Mouse (Mus musculus): ENCODE measurements around the gene Nkiras2. TPM values are rescaled to one million over a fixed set of nuclear protein-coding genes. Genes with fewer than 3 reads are reported as not detected.

Gene Nkiras2
- polyA plus RNA-seq, 1 experiment from 2014 or later = 59.9 TPM

DNA sequence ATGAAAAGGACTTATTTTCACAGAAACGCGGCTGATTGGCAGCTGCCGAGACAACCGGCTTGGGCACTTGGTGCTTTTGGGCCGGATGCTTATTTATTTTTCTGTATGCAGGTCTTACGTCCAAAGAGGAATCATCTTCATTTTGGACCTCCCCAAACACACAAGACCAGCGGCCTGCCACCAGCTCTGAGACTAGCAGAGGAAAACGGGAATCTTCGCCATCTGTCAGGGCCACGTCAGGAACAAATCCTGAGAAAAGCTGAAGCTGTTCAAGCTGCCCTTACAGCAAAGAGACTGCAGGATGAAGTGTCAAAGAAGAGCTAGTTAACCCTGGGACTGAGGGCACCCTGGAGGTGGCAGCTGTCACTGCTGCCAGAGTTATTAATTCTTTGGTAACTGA, 13.6 kb upstream of the Nkiras2 start:
- DNase-seq (ENCODE audit: low spot score) = no peak
- Histone ChIP-seq H3K9ac (replicated peaks; ENCODE audit: low read depth) (no peak overlapping the region), H3K4me1 (ENCODE audit: insufficient read depth, low read depth, low read length) (peaks cover 22% of the 10 kb centered on the region), H3K4me2 (replicated peaks; ENCODE audit: low read depth, low read length) (no peak overlapping the region), H3K36me3 (ENCODE audit: insufficient read depth, low read length) (peaks cover 6% of the 10 kb centered on the region; the same call in 1 of the 2 replicates), H3K27me3 (replicated peaks; ENCODE audit: insufficient read depth, low read length) (no peaks in the 10 kb centered on the region), H3K4me3 (ENCODE audit: low read depth, low read length) (no peak overlapping the region), H3K27ac (ENCODE audit: low read length) (no peak overlapping the region), H3K9me3 (ENCODE audit: low read length) (no peaks in the 10 kb centered on the region)
- 86% methylated on average over 10 of the region's 10 CpGs for WGBS
- no peak for ATAC-seq
- TF ChIP-seq EP300 (IDR thresholded peaks at IDR 0.05) (no peak), CTCF (IDR thresholded peaks at IDR 0.05) (no peak)

DNA sequence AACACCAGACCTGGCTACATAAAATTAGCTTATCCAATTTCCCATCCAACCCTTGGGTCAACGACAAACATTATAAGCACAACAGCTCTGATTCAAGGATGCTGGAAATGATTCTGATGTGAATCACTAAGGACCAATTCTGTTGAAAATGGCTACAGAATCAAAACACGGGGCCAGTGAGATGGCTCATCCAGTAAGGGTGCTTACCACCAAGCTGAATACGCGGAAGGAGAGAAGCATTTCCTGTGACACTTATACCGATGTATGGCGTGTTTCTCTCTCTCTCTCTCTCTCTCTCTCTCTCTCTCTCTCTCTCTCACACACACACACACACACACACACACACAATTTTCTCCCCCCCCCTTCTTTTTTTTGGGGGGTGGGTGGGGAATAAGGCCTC, 11.9 kb upstream of the Nkiras2 start:
- WGBS = 83% methylated on average over 6 of the region's 6 CpGs

DNA sequence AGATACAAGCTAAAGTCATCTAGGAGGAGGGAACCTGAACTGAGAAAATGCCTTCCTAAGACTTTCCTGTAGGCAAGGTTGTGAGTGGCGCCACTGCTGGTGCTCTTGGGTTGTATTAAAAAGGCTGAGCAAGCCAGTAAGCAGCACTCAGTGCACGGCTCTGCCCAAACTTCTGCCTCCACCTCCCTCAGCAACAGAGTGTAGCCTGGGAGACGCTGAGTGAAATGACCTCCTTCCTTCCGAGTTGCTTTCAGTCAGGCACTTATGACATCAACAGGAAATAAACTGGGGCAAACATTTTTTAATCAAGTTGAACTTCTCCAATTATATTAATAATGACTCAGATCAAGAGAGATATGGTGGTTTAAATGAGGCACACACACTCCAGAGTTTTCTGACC, 10.2 kb upstream of the Nkiras2 start:
- no peak overlapping the region for H3K9ac ChIP-seq (replicated peaks; ENCODE audit: low read depth)
- WGBS = 36% methylated on average over 4 of the region's 4 CpGs
- H3K9me3 ChIP-seq (ENCODE audit: low read length) = no peaks in the 10 kb centered on the region
- no peak for TF ChIP-seq CTCF (IDR thresholded peaks at IDR 0.05)
- no peak for TF ChIP-seq EP300 (IDR thresholded peaks at IDR 0.05)
- no peak overlapping the region for H3K4me3 ChIP-seq (ENCODE audit: low read depth, low read length)
- peak; percentile 69 for ATAC-seq
- H3K27ac ChIP-seq (ENCODE audit: low read length) = peak overlapping the region; percentile 59; the same call in 1 of the 2 replicates
- H3K4me1 ChIP-seq (ENCODE audit: insufficient read depth, low read depth, low read length) = peaks cover 23% of the 10 kb centered on the region
- no peak overlapping the region for H3K4me2 ChIP-seq (replicated peaks; ENCODE audit: low read depth, low read length)
- DNase-seq (ENCODE audit: low spot score) = peak; percentile 35
- H3K36me3 ChIP-seq (ENCODE audit: insufficient read depth, low read length) = no peaks in the 10 kb centered on the region
- H3K27me3 ChIP-seq (replicated peaks; ENCODE audit: insufficient read depth, low read length) = no peaks in the 10 kb centered on the region

More for the DNA sequence above, 11.9 kb upstream of the Nkiras2 start:
- Histone ChIP-seq H3K27me3 (replicated peaks; ENCODE audit: insufficient read depth, low read length) (no peaks in the 10 kb centered on the region), H3K9ac (replicated peaks; ENCODE audit: low read depth) (no peak overlapping the region), H3K4me3 (ENCODE audit: low read depth, low read length) (no peak overlapping the region), H3K4me1 (ENCODE audit: insufficient read depth, low read depth, low read length) (peaks cover 23% of the 10 kb centered on the region), H3K9me3 (ENCODE audit: low read length) (no peaks in the 10 kb centered on the region), H3K4me2 (replicated peaks; ENCODE audit: low read depth, low read length) (no peak overlapping the region), H3K27ac (ENCODE audit: low read length) (no peak overlapping the region), H3K36me3 (ENCODE audit: insufficient read depth, low read length) (no peaks in the 10 kb centered on the region)
- DNase-seq (ENCODE audit: low spot score) (no peak), ATAC-seq (no peak)
- TF ChIP-seq EP300 (IDR thresholded peaks at IDR 0.05) (no peak), CTCF (IDR thresholded peaks at IDR 0.05) (no peak)

DNA sequence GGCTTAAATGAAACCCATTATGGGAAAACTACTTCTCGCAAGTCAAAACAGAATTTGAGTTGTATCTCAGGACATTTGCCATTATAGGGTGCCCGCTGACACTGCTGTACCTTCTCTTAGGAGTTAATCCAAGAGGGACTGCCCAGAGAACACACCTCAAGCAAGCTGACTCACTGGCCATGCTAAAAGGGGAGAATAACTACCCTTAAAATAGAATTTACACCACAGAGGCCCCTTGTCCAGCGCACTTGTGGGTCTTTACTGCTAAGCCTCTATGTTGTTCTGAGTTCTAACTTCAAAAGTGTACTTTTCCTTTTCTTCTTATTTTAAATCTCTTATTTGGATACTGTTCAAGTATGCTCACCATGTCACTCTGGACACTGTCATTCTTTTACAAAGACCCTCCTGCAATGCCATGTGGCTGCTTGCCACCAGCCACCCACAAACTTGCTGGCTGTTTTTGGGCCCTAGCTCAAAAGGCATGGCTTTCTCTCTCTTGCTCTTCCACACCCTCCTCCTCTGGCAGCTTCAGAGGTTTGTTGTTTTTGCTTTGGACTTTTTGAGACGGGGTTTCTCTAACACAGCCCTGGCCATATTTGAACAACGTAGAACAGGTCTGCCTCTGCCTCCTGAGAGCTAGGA, 9.6 kb upstream of the Nkiras2 start:
- ATAC-seq (no peak), DNase-seq (ENCODE audit: low spot score) (no peak)
- H3K4me3 ChIP-seq (ENCODE audit: low read depth, low read length) = no peak overlapping the region
- peak overlapping the region; percentile 59 for H3K27ac ChIP-seq (ENCODE audit: low read length)
- H3K36me3 ChIP-seq (ENCODE audit: insufficient read depth, low read length) = no peaks in the 10 kb centered on the region
- TF ChIP-seq EP300 (IDR thresholded peaks at IDR 0.05) (no peak), CTCF (IDR thresholded peaks at IDR 0.05) (no peak)
- no peaks in the 10 kb centered on the region for H3K27me3 ChIP-seq (replicated peaks; ENCODE audit: insufficient read depth, low read length)
- 68% methylated on average over 5 of the region's 5 CpGs for WGBS
- H3K9me3 ChIP-seq (ENCODE audit: low read length) = no peaks in the 10 kb centered on the region
- H3K4me2 ChIP-seq (replicated peaks; ENCODE audit: low read depth, low read length) = no peak overlapping the region
- H3K4me1 ChIP-seq (ENCODE audit: insufficient read depth, low read depth, low read length) = peaks cover 22% of the 10 kb centered on the region
- no peak overlapping the region for H3K9ac ChIP-seq (replicated peaks; ENCODE audit: low read depth)

DNA sequence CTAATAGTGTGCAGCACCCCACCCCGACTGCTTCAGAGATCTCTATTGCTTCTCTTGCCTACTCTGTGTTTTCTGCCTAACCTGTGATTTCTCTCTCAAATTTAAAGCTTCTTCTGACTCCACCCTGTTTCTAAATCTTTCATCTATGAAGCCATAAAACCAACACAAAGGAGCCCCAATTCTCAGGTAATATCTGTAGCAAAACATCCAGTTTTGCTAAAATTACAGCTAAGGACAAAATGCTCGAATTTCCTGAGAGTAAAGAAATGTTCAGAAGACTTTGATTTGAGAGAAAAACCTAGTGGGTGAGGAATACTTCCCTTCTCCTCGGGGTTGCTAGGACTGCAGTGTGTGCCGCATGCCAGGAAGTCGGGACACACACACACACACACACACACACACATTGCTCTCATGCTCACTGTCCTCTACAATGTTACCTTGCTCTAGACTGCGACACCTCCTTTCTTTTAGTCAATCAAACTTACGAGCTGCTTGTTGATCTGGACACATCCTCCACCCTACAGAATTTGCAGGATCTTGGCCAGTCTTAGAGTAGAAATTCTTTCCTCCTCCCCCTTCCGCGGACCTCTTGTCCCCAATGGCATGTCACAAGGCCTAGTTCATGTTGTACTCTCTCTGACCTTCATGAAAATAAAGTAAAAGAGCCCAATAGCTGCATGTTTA, 8.9 kb upstream of the Nkiras2 start:
- DNase-seq (ENCODE audit: low spot score) = peak; percentile 52
- TF ChIP-seq CTCF (IDR thresholded peaks at IDR 0.05) (no peak), EP300 (IDR thresholded peaks at IDR 0.05) (no peak)
- Histone ChIP-seq H3K4me3 (ENCODE audit: low read depth, low read length) (no peak overlapping the region), H3K27me3 (replicated peaks; ENCODE audit: insufficient read depth, low read length) (no peaks in the 10 kb centered on the region), H3K4me2 (replicated peaks; ENCODE audit: low read depth, low read length) (no peak overlapping the region; the same call in 1 of the 2 replicates), H3K36me3 (ENCODE audit: insufficient read depth, low read length) (no peaks in the 10 kb centered on the region), H3K27ac (ENCODE audit: low read length) (peak overlapping the region; percentile 59), H3K4me1 (ENCODE audit: insufficient read depth, low read depth, low read length) (peaks cover 20% of the 10 kb centered on the region), H3K9ac (replicated peaks; ENCODE audit: low read depth) (no peak overlapping the region), H3K9me3 (ENCODE audit: low read length) (no peaks in the 10 kb centered on the region)
- ATAC-seq = peak; percentile 35
- WGBS = 57% methylated on average over 9 of the region's 9 CpGs

DNA sequence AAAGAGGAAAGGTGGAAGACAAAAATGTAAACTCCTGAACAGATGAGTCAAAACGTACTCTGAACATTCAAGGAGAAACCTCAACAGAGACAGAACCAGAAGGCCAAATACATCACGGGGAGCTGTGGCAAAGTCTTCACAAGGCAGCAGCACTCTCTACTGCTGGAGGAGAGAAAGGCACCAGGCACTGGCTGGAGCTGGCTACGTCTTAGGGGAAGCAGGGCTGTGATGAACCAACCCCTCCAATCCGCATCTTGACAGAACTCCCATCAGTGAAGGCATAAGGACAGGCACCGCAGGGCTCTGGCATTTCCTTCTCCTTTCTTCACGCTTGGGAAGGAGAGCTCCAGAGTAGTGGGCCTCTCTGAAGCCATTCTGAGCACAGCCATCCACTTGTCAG, 7.4 kb upstream of the Nkiras2 start:
- DNase-seq (ENCODE audit: low spot score) = no peak
- H3K27ac ChIP-seq (ENCODE audit: low read length) = no peak overlapping the region
- H3K36me3 ChIP-seq (ENCODE audit: insufficient read depth, low read length) = no peaks in the 10 kb centered on the region
- no peaks in the 10 kb centered on the region for H3K27me3 ChIP-seq (replicated peaks; ENCODE audit: insufficient read depth, low read length)
- whole genome bisulfite sequencing = 85% methylated on average over 6 of the region's 6 CpGs
- no peaks in the 10 kb centered on the region for H3K9me3 ChIP-seq (ENCODE audit: low read length)
- no peak overlapping the region for H3K9ac ChIP-seq (replicated peaks; ENCODE audit: low read depth)
- ATAC-seq = no peak
- no peak for TF ChIP-seq EP300 (IDR thresholded peaks at IDR 0.05)
- 0 out of 2 replicates have a peak, but pooled peaks have one; percentile 16 for TF ChIP-seq CTCF (IDR thresholded peaks at IDR 0.05)
- H3K4me2 ChIP-seq (replicated peaks; ENCODE audit: low read depth, low read length) = no peak overlapping the region
- H3K4me3 ChIP-seq (ENCODE audit: low read depth, low read length) = no peak overlapping the region
- H3K4me1 ChIP-seq (ENCODE audit: insufficient read depth, low read depth, low read length) = peaks cover 20% of the 10 kb centered on the region

Data from lung, postnatal 0 days (tissue).